Mouse (Mus musculus) embryonic facial prominence, embryonic 12.5 days (tissue): ENCODE results near the gene 0610010F05Rik. TPM values are rescaled to one million over a fixed set of nuclear protein-coding genes. Genes with fewer than 3 reads are reported as not detected.

Experiments used
- ATAC-seq: fragments of 200-750 bp; cut with Nextera tagmentation; 2 replicates; pipeline ENCODE4 v1.8.0; 2017; ENCODE audit not compliant: insufficient number of reproducible peaks, insufficient read depth, low FRiP score, low TSS enrichment
- H3K27ac ChIP-seq: fragments of 300-500 bp; sonication (generic); 2 replicates; pipeline ENCODE4 v1.5.1; 2016; ENCODE audit warnings: mild to moderate bottlenecking
- H3K27me3 ChIP-seq: fragments of 300-500 bp; sonication (generic); 2 replicates; pipeline ENCODE4 v1.6.1; 2016; ENCODE audit warnings: mild to moderate bottlenecking, moderate library complexity
- H3K36me3 ChIP-seq: fragments of 300-500 bp; sonication (generic); 2 replicates; pipeline ENCODE4 v1.6.1; 2016; ENCODE audit warnings: mild to moderate bottlenecking
- H3K4me1 ChIP-seq: fragments of 300-500 bp; sonication (generic); 2 replicates; pipeline ENCODE4 v1.6.1; 2016
- H3K4me2 ChIP-seq: fragments of 300-500 bp; sonication (generic); replicated peaks from 2 replicates; pipeline ENCODE4 v1.6.1; 2016; ENCODE audit warnings: mild to moderate bottlenecking, moderate library complexity
- H3K4me3 ChIP-seq: fragments of 300-500 bp; sonication (generic); 2 replicates; pipeline ENCODE4 v1.5.1; 2016; ENCODE audit warnings: mild to moderate bottlenecking
- H3K9ac ChIP-seq: fragments of 300-500 bp; sonication (generic); 2 replicates; pipeline ENCODE4 v1.6.1; 2016; ENCODE audit warnings: mild to moderate bottlenecking, moderate library complexity
- H3K9me3 ChIP-seq: fragments of 300-500 bp; sonication (generic); 2 replicates; pipeline ENCODE4 v1.6.1; 2016; ENCODE audit warnings: mild to moderate bottlenecking, moderate library complexity
- WGBS: fragments of 180-500 bp; shearing (Covaris S2); methylation state at CpG from one replicate; pipeline ENCODE4 v1.1.7; 2016; 5-methylcytosine and 5-hydroxymethylcytosine counted together
- polyA plus RNA-seq: library from polyadenylated mRNA; unstranded; fragments of >200 nt; fragmentation: Nextera tagmentation; extraction: Ambion mirVana; gene quantifications from 2 replicates; pipeline ENCODE4 v1.2.1, GENCODE M21; 2016

The 0610010F05Rik gene
- polyA plus RNA-seq: 33.4 and 37.1 TPM in 2 replicates

GRCm38 (mm10) chr11:23632945-23633878, at the start of gene 0610010F05Rik:
Gene 0610010F05Rik (minus strand): TSS chr11:23633639.
- under 1% methylated on average over 73 of the region's 103 CpGs for WGBS
- no peaks in the 10 kb centered on the region for H3K9me3 ChIP-seq
- H3K4me2 ChIP-seq: peak within 1 kb of the TSS; percentile 64
- H3K9ac ChIP-seq: peak within 1 kb of the TSS; percentile 90
- H3K36me3 ChIP-seq: 0 out of 2 replicates have a peak, but pooled peaks cover 5% of the 10 kb centered on the region
- no peaks in the 10 kb centered on the region for H3K27me3 ChIP-seq
- ATAC-seq: peak; percentile 100
- peak within 1 kb of the TSS; percentile 81 for H3K27ac ChIP-seq
- peak within 1 kb of the TSS; percentile 74 for H3K4me3 ChIP-seq
- H3K4me1 ChIP-seq: 0 out of 2 replicates have a peak, but pooled peaks cover 3% of the 10 kb centered on the region

GRCm38 (mm10) chr11:23682561-23682960, 49.1 kb upstream of the 0610010F05Rik start:
- no peaks in the 10 kb centered on the region for H3K4me1 ChIP-seq
- no peak overlapping the region for H3K9ac ChIP-seq
- no peaks in the 10 kb centered on the region for H3K9me3 ChIP-seq
- H3K4me3 ChIP-seq: no peak overlapping the region
- peaks cover 39% of the 10 kb centered on the region; the same call in 1 of the 2 replicates for H3K36me3 ChIP-seq
- no peaks in the 10 kb centered on the region for H3K27me3 ChIP-seq
- no peak for ATAC-seq
- H3K4me2 ChIP-seq: no peak overlapping the region
- 88% methylated on average over 5 of the region's 5 CpGs for WGBS
- H3K27ac ChIP-seq: no peak overlapping the region

- no peaks in the 10 kb centered on the region for H3K9me3 ChIP-seq
- H3K4me2 ChIP-seq: no peak overlapping the region
- no peak overlapping the region for H3K27ac ChIP-seq
- no peaks in the 10 kb centered on the region for H3K27me3 ChIP-seq
- H3K9ac ChIP-seq: no peak overlapping the region
- no peak overlapping the region for H3K4me3 ChIP-seq
- no peak for ATAC-seq
- 90% methylated on average over 6 of the region's 6 CpGs for WGBS
- H3K36me3 ChIP-seq: peaks cover 55% of the 10 kb centered on the region
- no peaks in the 10 kb centered on the region for H3K4me1 ChIP-seq
Observed at GRCm38 (mm10) chr11:23680435-23680950, 47.1 kb upstream of the 0610010F05Rik start.

- Histone ChIP-seq H3K9ac (no peak overlapping the region), H3K4me3 (no peak overlapping the region), H3K4me1 (no peaks in the 10 kb centered on the region), H3K4me2 (no peak overlapping the region), H3K9me3 (no peaks in the 10 kb centered on the region), H3K27me3 (no peaks in the 10 kb centered on the region), H3K27ac (no peak overlapping the region), H3K36me3 (peaks cover 62% of the 10 kb centered on the region)
- 47% methylated on average over 3 of the region's 3 CpGs for WGBS
- no peak for ATAC-seq
Observed at GRCm38 (mm10) chr11:23679044-23679642, 45.7 kb upstream of the 0610010F05Rik start.

- no peak overlapping the region for H3K27ac ChIP-seq
- H3K27me3 ChIP-seq: no peaks in the 10 kb centered on the region
- no peaks in the 10 kb centered on the region for H3K9me3 ChIP-seq
- ATAC-seq: no peak
- 89% methylated on average over 5 of the region's 5 CpGs for WGBS
- no peak overlapping the region for H3K9ac ChIP-seq
- H3K4me1 ChIP-seq: no peaks in the 10 kb centered on the region
- peaks cover 63% of the 10 kb centered on the region for H3K36me3 ChIP-seq
- no peak overlapping the region for H3K4me3 ChIP-seq
- no peak overlapping the region for H3K4me2 ChIP-seq
Observed at GRCm38 (mm10) chr11:23676100-23676499, 42.7 kb upstream of the 0610010F05Rik start.

GRCm38 (mm10) chr11:23672256-23672749, 38.9 kb upstream of the 0610010F05Rik start:
- Histone ChIP-seq H3K9me3 (no peaks in the 10 kb centered on the region), H3K27me3 (no peaks in the 10 kb centered on the region), H3K9ac (no peak overlapping the region), H3K36me3 (peaks cover 37% of the 10 kb centered on the region), H3K4me3 (no peak overlapping the region), H3K4me2 (no peak overlapping the region), H3K4me1 (no peaks in the 10 kb centered on the region), H3K27ac (no peak overlapping the region)
- no peak for ATAC-seq
- 82% methylated on average over 4 of the region's 4 CpGs for WGBS

GRCm38 (mm10) chr11:23667128-23667527, 33.7 kb upstream of the 0610010F05Rik start:
- no peak for ATAC-seq
- H3K9me3 ChIP-seq: no peaks in the 10 kb centered on the region
- H3K27ac ChIP-seq: no peak overlapping the region
- H3K36me3 ChIP-seq: no peaks in the 10 kb centered on the region
- no peak overlapping the region for H3K9ac ChIP-seq
- WGBS: 61% methylated on average over 3 of the region's 3 CpGs
- H3K4me2 ChIP-seq: peak overlapping the region; percentile 52
- H3K4me1 ChIP-seq: 0 out of 2 replicates have a peak, but pooled peaks cover 7% of the 10 kb centered on the region
- H3K27me3 ChIP-seq: no peaks in the 10 kb centered on the region
- peak overlapping the region; percentile 96 for H3K4me3 ChIP-seq

- peak overlapping the region; percentile 92 for H3K9ac ChIP-seq
- peak overlapping the region; percentile 96 for H3K4me3 ChIP-seq
- WGBS: 3% methylated on average over 5 of the region's 5 CpGs
- 0 out of 2 replicates have a peak, but pooled peaks cover 7% of the 10 kb centered on the region for H3K4me1 ChIP-seq
- no peaks in the 10 kb centered on the region for H3K9me3 ChIP-seq
- H3K36me3 ChIP-seq: no peaks in the 10 kb centered on the region
- peak overlapping the region; percentile 52 for H3K4me2 ChIP-seq
- ATAC-seq: no peak; the same call in 1 of the 2 replicates
- H3K27ac ChIP-seq: peak overlapping the region; percentile 94
- H3K27me3 ChIP-seq: no peaks in the 10 kb centered on the region
Observed at GRCm38 (mm10) chr11:23666526-23666925, 33.1 kb upstream of the 0610010F05Rik start.

- H3K27me3 ChIP-seq: no peaks in the 10 kb centered on the region
- peak within 1 kb of the TSS; percentile 94 for H3K27ac ChIP-seq
- ATAC-seq: peak; percentile 98
- H3K36me3 ChIP-seq: no peaks in the 10 kb centered on the region
- peak within 1 kb of the TSS; percentile 92 for H3K9ac ChIP-seq
- H3K4me3 ChIP-seq: peak within 1 kb of the TSS; percentile 96
- 0 out of 2 replicates have a peak, but pooled peaks cover 7% of the 10 kb centered on the region for H3K4me1 ChIP-seq
- under 1% methylated on average over 48 of the region's 49 CpGs for WGBS
- H3K4me2 ChIP-seq: peak within 1 kb of the TSS; percentile 52
- H3K9me3 ChIP-seq: no peaks in the 10 kb centered on the region
Observed at GRCm38 (mm10) chr11:23665798-23666501, 32.5 kb upstream of the 0610010F05Rik start, which contains the start of gene Pex13. Gene Pex13 (minus strand): TSS chr11:23665959.

GRCm38 (mm10) chr11:23665311-23665786, 31.9 kb upstream of the 0610010F05Rik start, which contains the start of gene Pus10:
Gene Pus10 (plus strand): TSS chr11:23665674.
- peak; percentile 50; the same call in 1 of the 2 replicates for ATAC-seq
- under 1% methylated on average over 39 of the region's 40 CpGs for WGBS
- H3K27me3 ChIP-seq: no peaks in the 10 kb centered on the region
- H3K4me1 ChIP-seq: peaks cover 7% of the 10 kb centered on the region; the same call in 1 of the 2 replicates
- H3K27ac ChIP-seq: peak within 1 kb of the TSS; percentile 94
- peak within 1 kb of the TSS; percentile 92 for H3K9ac ChIP-seq
- H3K9me3 ChIP-seq: no peaks in the 10 kb centered on the region
- peak within 1 kb of the TSS; percentile 96 for H3K4me3 ChIP-seq
- H3K36me3 ChIP-seq: no peaks in the 10 kb centered on the region
- H3K4me2 ChIP-seq: peak within 1 kb of the TSS; percentile 52

GRCm38 (mm10) chr11:23664232-23664631, 30.8 kb upstream of the 0610010F05Rik start:
- Histone ChIP-seq H3K9me3 (no peaks in the 10 kb centered on the region), H3K4me3 (no peak overlapping the region), H3K27me3 (no peaks in the 10 kb centered on the region), H3K9ac (no peak overlapping the region), H3K36me3 (no peaks in the 10 kb centered on the region), H3K4me1 (peaks cover 7% of the 10 kb centered on the region; the same call in 1 of the 2 replicates), H3K27ac (no peak overlapping the region), H3K4me2 (no peak overlapping the region)
- ATAC-seq: no peak
